Mouse (Mus musculus) kidney, adult 9 months (tissue): ENCODE data around the gene Ace2.

ENCODE experiments used
- DNase-seq: peaks from one replicate; pipeline ENCODE4 v3.0.0; 2022

Ace2 gene

GRCm38 (mm10) chrX:164183844-164184243, 44.7 kb downstream of the Ace2 start:
- peak; percentile 54 for DNase-seq

- no peak for DNase-seq
Measured at GRCm38 (mm10) chrX:164189880-164190279, 50.7 kb downstream of the Ace2 start.

- no peak for DNase-seq
Measured at GRCm38 (mm10) chrX:164197679-164198078, 58.5 kb downstream of the Ace2 start.

- DNase-seq = no peak
Measured at GRCm38 (mm10) chrX:164200547-164200946, 61.4 kb downstream of the Ace2 start.

- DNase-seq = peak; percentile 19
Measured at GRCm38 (mm10) chrX:164221989-164222388, 82.9 kb downstream of the Ace2 start.

GRCm38 (mm10) chrX:164233380-164233779, 94.2 kb downstream of the Ace2 start:
- DNase-seq = peak; percentile 51
